Mouse (Mus musculus) CD4-positive naive resting alpha-beta T cell, adult 57 days (primary cell): ENCODE results near the gene Ces1e. TPM values are rescaled to one million over a fixed set of nuclear protein-coding genes. Genes with fewer than 3 reads are reported as not detected.

Experiments
- total RNA-seq: library from RNA; stranded (reverse); gene quantifications from one replicate; pipeline ENCODE4 v1.2.4, GENCODE M21; 2023

Gene Ces1e
- total RNA-seq = not detected

GRCm38 (mm10) chr8:93229446-93229845 lies at the start of gene Ces1e:
Gene Ces1e (minus strand): TSS chr8:93229619.

GRCm38 (mm10) chr8:93197685-93198525 lies 31.5 kb downstream of the Ces1e start, which contains the start of gene Ces1d:
Gene Ces1d (minus strand): TSS chr8:93197838.

Other genes with a start within 250 kb of the Ces1e start
- not detected for gene Ces1a, start 181.4 kb downstream of the Ces1e start, total RNA-seq
- gene Ces1b, start 149.6 kb downstream of the Ces1e start, total RNA-seq = not detected
- gene Ces1c, start 98.3 kb downstream of the Ces1e start, total RNA-seq = not detected
- 0.65 TPM for gene Ces1d, start 31.8 kb downstream of the Ces1e start, total RNA-seq
- gene Ces1f, start 50.1 kb upstream of the Ces1e start, total RNA-seq = not detected
- not detected for gene Ces1g, start 107.7 kb upstream of the Ces1e start, total RNA-seq
- not detected for gene Ces1h, start 150.1 kb upstream of the Ces1e start, total RNA-seq